Mouse (Mus musculus) adrenal gland (tissue): ENCODE measurements around the gene Slc16a6.
"Not testable (repeated sequence)": the region's sequence is repeated elsewhere in the genome, so short reads cannot be mapped to it uniquely, and the experiment has no call there.

Source experiments
- intact Hi-C: fragments of 180-260 bp; cut with DNase I; formaldehyde crosslinking; loops from one replicate; pipeline ENCODE4 v1.15.1; 2025
- long read RNA-seq, 2 experiments: library from polyadenylated mRNA; unstranded; transcript quantifications; one replicate each; pipeline ENCODE4 v2.0.0; 2020; ENCODE audit warnings: borderline replicate concordance in 1 of 2; ENCODE audit not compliant: insufficient replicate concordance in 1 of 2

Slc16a6 gene
- long read RNA-seq, experiment 1, partial matches to known transcripts: 0 of 2 reads
- long read RNA-seq, experiment 1, other reads (novel, unspliced or antisense): 1 of 2 reads
- long read RNA-seq, experiment 2, partial matches to known transcripts: 0 of 3 reads
- long read RNA-seq, experiment 2, other reads (novel, unspliced or antisense): 0 of 3 reads

GRCm38 (mm10) chr11:109473171-109474085, at the start of gene Slc16a6, which contains the start of gene Arsg:
Slc16a6 (minus strand) TSS chr11:109473598.
Arsg (plus strand) TSS chr11:109473374.
- intact Hi-C loops: no loop called here

DNA sequence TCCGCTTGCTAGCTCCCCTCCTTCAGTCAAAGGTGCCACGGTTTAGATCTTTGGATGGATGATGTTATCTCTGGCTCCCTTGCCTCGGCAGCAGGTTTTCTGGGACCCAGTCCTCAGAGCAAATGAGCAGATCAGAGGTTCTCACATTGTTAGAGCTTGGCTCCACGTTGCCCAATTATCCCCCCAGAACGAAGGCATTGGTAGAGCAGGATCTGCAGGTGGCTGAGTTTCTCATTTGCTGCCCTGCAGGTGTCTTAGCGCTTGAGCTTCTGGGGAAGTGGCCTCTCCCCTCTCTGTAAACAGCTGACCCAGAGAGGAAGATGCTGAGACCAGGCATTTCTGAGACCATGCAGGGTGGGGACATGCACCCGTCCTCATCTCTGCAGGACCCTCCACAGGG, 47.6 kb upstream of the Slc16a6 start:
- intact Hi-C loops: no loop called here

DNA sequence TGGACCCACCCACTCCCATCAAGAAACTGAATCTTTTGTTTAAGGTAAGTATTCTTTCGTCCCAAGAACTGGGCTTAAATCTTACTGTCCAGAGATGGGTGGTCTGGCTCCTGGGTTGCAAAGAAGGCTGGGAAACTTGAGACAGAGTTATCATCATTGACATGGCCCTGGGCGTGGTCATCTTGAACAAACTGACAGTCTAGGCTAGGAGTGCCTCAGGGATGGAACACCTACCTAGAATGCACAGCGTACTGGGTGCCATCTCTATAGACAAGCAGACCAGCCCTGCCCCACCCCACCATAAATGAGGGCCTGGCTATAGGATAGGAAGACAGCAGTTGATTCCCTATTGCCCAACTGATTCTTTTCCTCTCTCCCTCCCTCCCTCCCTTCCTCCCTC, 44.4 kb upstream of the Slc16a6 start:
- intact Hi-C loops: no loop called here

GRCm38 (mm10) chr11:109517330-109517729, 43.9 kb upstream of the Slc16a6 start:
- intact Hi-C loops: no loop called here

DNA sequence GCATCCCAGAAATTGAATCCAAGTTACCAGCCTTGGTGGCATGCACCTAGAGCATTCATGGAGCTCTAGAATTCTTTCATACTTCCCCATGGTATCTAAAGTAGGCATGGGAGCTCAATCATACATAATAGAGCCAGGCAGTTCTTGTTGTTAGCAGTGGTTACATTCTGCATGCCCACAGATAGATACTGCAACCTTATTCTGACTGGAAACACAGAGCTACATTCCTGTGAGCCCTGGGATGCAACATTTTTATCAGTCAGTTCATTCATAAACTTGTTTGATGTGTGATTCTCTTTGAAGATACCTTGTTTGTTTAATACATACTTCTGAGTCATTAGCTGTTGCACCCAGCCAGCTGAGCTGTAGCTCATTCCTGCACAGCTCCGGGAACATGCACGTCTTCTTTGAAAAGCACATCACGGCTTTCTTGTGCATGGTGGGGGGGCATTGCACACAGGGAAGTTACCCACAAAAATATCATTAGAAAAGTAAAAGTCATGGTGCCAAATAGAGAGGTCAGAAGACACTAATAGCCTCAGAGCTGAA, 40.7 kb upstream of the Slc16a6 start:
- intact Hi-C loops: no loop called here

- intact Hi-C loops: no loop called here
These were observed 39.7 kb upstream of the Slc16a6 start for GRCm38 (mm10) chr11:109512995-109513675.

GRCm38 (mm10) chr11:109507068-109507467, 33.7 kb upstream of the Slc16a6 start:
- intact Hi-C loops: no loop called here

- intact Hi-C loops: no loop called here
These were observed 32.4 kb upstream of the Slc16a6 start for GRCm38 (mm10) chr11:109505823-109506222.

DNA sequence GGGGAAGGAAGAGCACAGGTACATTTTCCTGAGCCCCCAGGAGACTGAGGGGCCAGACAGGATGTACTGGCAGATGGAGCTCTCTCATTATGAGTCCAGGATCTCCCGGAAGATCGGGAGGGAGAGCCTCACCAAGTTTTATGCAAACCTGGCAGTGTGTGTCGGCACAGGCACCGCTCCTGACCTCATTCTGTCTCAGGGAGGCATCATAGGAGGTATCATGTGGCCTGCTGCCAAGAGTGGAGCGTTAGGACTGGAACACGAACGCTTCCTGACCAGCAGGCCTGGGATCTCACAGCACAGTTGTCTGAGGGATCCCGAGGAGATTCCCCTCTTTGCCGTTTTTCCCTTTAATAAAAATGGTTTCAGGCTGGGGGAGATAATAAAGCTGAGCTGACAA, 31.6 kb upstream of the Slc16a6 start:
- intact Hi-C loops: no loop called here

GRCm38 (mm10) chr11:109500206-109500605, 26.8 kb upstream of the Slc16a6 start:
- intact Hi-C loops: no loop called here

DNA sequence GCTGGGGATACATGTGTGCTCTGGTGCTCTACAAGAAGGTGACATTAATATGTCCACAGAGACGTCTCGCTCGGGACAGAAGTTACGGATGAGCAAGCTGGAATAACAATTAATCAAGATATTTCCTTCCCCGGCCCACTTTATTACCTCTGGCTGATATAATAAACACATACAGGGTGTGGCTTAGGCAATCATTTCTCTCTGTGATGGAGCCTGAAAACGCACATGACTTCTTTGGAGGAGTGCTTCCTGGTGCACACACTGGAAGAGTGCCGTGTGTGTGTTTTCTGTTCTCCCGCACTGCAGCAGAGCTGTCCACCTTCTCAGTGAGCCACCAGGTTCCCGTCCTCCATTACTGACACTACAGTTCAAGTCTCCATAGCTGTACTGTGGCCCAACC, 24.6 kb upstream of the Slc16a6 start:
- intact Hi-C loops: no loop called here

GRCm38 (mm10) chr11:109496996-109497714, 23.8 kb upstream of the Slc16a6 start:
- intact Hi-C loops: no loop called here

DNA sequence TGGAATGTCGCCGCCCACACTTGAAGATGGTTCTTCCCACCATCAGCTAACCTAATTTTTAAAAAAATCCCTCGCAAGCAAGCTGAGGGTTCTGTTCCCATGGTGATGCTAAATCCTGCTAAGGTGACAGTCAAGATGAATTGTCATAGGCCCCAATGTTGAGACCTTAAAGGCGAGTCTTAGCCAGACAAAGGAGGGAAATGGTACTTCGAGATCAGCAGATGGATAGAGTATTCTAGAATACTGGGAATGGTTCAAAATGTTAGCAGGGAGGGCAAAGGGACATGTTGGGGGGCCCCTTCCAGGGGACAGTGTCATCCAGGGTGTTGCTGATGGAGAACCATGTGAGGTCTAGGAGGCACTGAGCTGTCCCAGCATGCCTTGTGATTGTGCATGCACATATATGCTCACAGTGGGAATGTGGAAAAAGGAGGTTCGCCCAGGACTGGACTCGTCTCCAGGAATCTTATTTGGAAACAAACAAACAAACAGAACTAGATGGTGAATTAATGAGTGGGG, 23.1 kb upstream of the Slc16a6 start:
- intact Hi-C loops: no loop called here

DNA sequence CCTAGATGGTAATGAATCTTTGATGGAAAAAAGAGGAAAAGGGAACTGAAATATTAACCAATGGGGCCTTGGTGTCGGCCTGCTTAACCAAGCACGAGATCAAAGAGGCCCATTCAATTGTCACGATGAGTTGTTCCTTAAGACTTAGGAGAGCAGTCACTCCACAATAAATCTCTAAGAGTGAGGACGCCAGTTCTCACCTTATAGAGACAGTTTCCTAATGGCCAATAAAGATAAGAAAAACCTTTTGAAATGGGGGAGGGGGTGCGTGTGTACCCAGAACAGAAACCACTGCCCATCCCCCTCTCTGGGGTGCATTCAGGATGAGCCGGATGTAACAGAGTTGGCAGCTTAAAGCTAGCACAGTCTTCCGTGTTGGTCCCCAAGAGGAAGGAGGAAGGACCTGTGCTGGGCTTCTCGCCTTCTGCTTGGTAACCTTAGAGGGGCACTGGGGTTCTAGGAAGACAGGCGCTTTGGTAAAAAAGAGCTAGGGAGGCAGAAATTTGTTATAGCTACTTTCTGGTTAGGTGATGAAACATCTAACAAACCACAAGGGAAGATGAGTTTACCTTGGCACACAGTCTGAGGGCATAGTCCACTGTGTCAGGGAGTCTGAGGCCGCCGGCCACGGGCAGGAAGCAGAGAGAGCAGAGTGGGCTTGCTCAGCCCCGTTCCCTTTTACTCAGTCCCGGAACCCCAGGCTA, 22.5 kb upstream of the Slc16a6 start:
- intact Hi-C loops: no loop called here

GRCm38 (mm10) chr11:109494890-109495770, 21.7 kb upstream of the Slc16a6 start:
- intact Hi-C loops: no loop called here

GRCm38 (mm10) chr11:109492847-109493464, 19.6 kb upstream of the Slc16a6 start:
- intact Hi-C loops: not testable (repeated sequence)

GRCm38 (mm10) chr11:109491844-109492243, 18.4 kb upstream of the Slc16a6 start:
- intact Hi-C loops: no loop called here

- intact Hi-C loops: no loop called here
These were observed 16.4 kb upstream of the Slc16a6 start for GRCm38 (mm10) chr11:109489763-109490162.
